Mouse (Mus musculus): Measurements from ENCODE around the gene Nhsl1. TPM values are rescaled to one million over a fixed set of nuclear protein-coding genes. Genes with fewer than 3 reads are reported as not detected.
A peak's percentile ranks its signal among the peaks of the same experiment; 100 is the strongest.
"Not testable (repeated sequence)": the region's sequence is repeated elsewhere in the genome, so short reads cannot be mapped to it uniquely, and the experiment has no call there.

The Nhsl1 gene
- polyA plus RNA-seq, 1 experiment from 2014 or later: 17.1 TPM

- Histone ChIP-seq H3K4me1 (ENCODE audit: control insufficient read depth, insufficient read depth, low read length) (peaks cover 11% of the 10 kb centered on the region), H3K4me2 (ENCODE audit: low read length) (peak overlapping the region; percentile 44), H3K9ac (ENCODE audit: low read length) (peak overlapping the region; percentile 55), H3K4me3 (ENCODE audit: low read depth, low read length) (peak overlapping the region; percentile 22), H3K27ac (ENCODE audit: low read depth, low read length) (no peak overlapping the region), H3K9me3 (replicated peaks; ENCODE audit: control insufficient read depth, low read length) (no peaks in the 10 kb centered on the region; the same call in 1 of the 2 replicates), H3K27me3 (replicated peaks; ENCODE audit: control insufficient read depth, insufficient read depth, low read length) (no peaks in the 10 kb centered on the region), H3K36me3 (ENCODE audit: control insufficient read depth, insufficient read depth, low read length) (peaks cover 14% of the 10 kb centered on the region)
- DNase-seq (ENCODE audit: low spot score): peak; percentile 64
- 4% methylated on average over 18 of the region's 18 CpGs for WGBS
- ATAC-seq: peak; percentile 78
Measured at GRCm38 (mm10) chr10:18430973-18431372, 112.2 kb downstream of the Nhsl1 start.

GRCm38 (mm10) chr10:18431546-18431945 lies 112.8 kb downstream of the Nhsl1 start:
- Histone ChIP-seq H3K27me3 (replicated peaks; ENCODE audit: control insufficient read depth, insufficient read depth, low read length) (no peaks in the 10 kb centered on the region), H3K4me1 (ENCODE audit: control insufficient read depth, insufficient read depth, low read length) (peaks cover 14% of the 10 kb centered on the region), H3K4me3 (ENCODE audit: low read depth, low read length) (no peak overlapping the region), H3K27ac (ENCODE audit: low read depth, low read length) (no peak overlapping the region), H3K9ac (ENCODE audit: low read length) (no peak overlapping the region), H3K36me3 (ENCODE audit: control insufficient read depth, insufficient read depth, low read length) (peaks cover 14% of the 10 kb centered on the region), H3K9me3 (replicated peaks; ENCODE audit: control insufficient read depth, low read length) (no peaks in the 10 kb centered on the region; the same call in 1 of the 2 replicates), H3K4me2 (ENCODE audit: low read length) (no peak overlapping the region)
- ATAC-seq (no peak), DNase-seq (ENCODE audit: low spot score) (no peak)
- WGBS: 92% methylated on average over 3 of the region's 3 CpGs

- 83% methylated on average over 6 of the region's 6 CpGs for WGBS
Measured at GRCm38 (mm10) chr10:18435454-18435853, 116.7 kb downstream of the Nhsl1 start.

GRCm38 (mm10) chr10:18435938-18436337 lies 117.2 kb downstream of the Nhsl1 start:
- no peaks in the 10 kb centered on the region for H3K27me3 ChIP-seq (replicated peaks; ENCODE audit: control insufficient read depth, insufficient read depth, low read length)
- no peak overlapping the region for H3K27ac ChIP-seq (ENCODE audit: low read depth, low read length)
- no peak overlapping the region for H3K9ac ChIP-seq (ENCODE audit: low read length)
- no peak for ATAC-seq
- no peaks in the 10 kb centered on the region for H3K9me3 ChIP-seq (replicated peaks; ENCODE audit: control insufficient read depth, low read length)
- H3K36me3 ChIP-seq (ENCODE audit: control insufficient read depth, insufficient read depth, low read length): no peaks in the 10 kb centered on the region
- no peak overlapping the region for H3K4me3 ChIP-seq (ENCODE audit: low read depth, low read length)
- DNase-seq (ENCODE audit: low spot score): peak; percentile 22
- peaks cover 9% of the 10 kb centered on the region for H3K4me1 ChIP-seq (ENCODE audit: control insufficient read depth, insufficient read depth, low read length)
- no peak overlapping the region for H3K4me2 ChIP-seq (ENCODE audit: low read length)
- WGBS: 60% methylated on average over 7 of the region's 7 CpGs

More at GRCm38 (mm10) chr10:18435454-18435853, 116.7 kb downstream of the Nhsl1 start:
- no peak for ATAC-seq
- DNase-seq (ENCODE audit: low spot score): no peak
- H3K4me2 ChIP-seq (ENCODE audit: low read length): no peak overlapping the region
- no peak overlapping the region for H3K27ac ChIP-seq (ENCODE audit: low read depth, low read length)
- H3K9me3 ChIP-seq (replicated peaks; ENCODE audit: control insufficient read depth, low read length): no peaks in the 10 kb centered on the region
- H3K4me3 ChIP-seq (ENCODE audit: low read depth, low read length): no peak overlapping the region
- H3K4me1 ChIP-seq (ENCODE audit: control insufficient read depth, insufficient read depth, low read length): peaks cover 14% of the 10 kb centered on the region
- H3K36me3 ChIP-seq (ENCODE audit: control insufficient read depth, insufficient read depth, low read length): no peaks in the 10 kb centered on the region
- H3K9ac ChIP-seq (ENCODE audit: low read length): no peak overlapping the region
- no peaks in the 10 kb centered on the region for H3K27me3 ChIP-seq (replicated peaks; ENCODE audit: control insufficient read depth, insufficient read depth, low read length)

- H3K27ac ChIP-seq (ENCODE audit: low read depth, low read length): no peak overlapping the region
- no peaks in the 10 kb centered on the region for H3K9me3 ChIP-seq (replicated peaks; ENCODE audit: control insufficient read depth, low read length)
- ATAC-seq (no peak), DNase-seq (ENCODE audit: low spot score) (peak; percentile 29)
- peaks cover 6% of the 10 kb centered on the region; the same call in 1 of the 2 replicates for H3K4me1 ChIP-seq (ENCODE audit: control insufficient read depth, insufficient read depth, low read length)
- no peak overlapping the region for H3K4me3 ChIP-seq (ENCODE audit: low read depth, low read length)
- no peak overlapping the region for H3K4me2 ChIP-seq (ENCODE audit: low read length)
- H3K9ac ChIP-seq (ENCODE audit: low read length): no peak overlapping the region
- no peaks in the 10 kb centered on the region for H3K36me3 ChIP-seq (ENCODE audit: control insufficient read depth, insufficient read depth, low read length)
- no peaks in the 10 kb centered on the region for H3K27me3 ChIP-seq (replicated peaks; ENCODE audit: control insufficient read depth, insufficient read depth, low read length)
- 58% methylated on average over 2 of the region's 2 CpGs for WGBS
Measured at GRCm38 (mm10) chr10:18437584-18437983, 118.8 kb downstream of the Nhsl1 start.

GRCm38 (mm10) chr10:18445603-18446358 lies 127.0 kb downstream of the Nhsl1 start:
- 10% methylated on average over 6 of the region's 6 CpGs for WGBS
- peak; percentile 67 for DNase-seq (ENCODE audit: low spot score)
- ATAC-seq: peak; percentile 80

GRCm38 (mm10) chr10:18446359-18446820 lies 127.6 kb downstream of the Nhsl1 start:
- Histone ChIP-seq H3K27ac (ENCODE audit: low read depth, low read length) (peak overlapping the region; percentile 36; the same call in 1 of the 2 replicates), H3K4me3 (ENCODE audit: low read depth, low read length) (no peak overlapping the region), H3K4me2 (ENCODE audit: low read length) (peak overlapping the region; percentile 20; the same call in 1 of the 2 replicates), H3K27me3 (replicated peaks; ENCODE audit: control insufficient read depth, insufficient read depth, low read length) (no peaks in the 10 kb centered on the region), H3K9me3 (replicated peaks; ENCODE audit: control insufficient read depth, low read length) (no peaks in the 10 kb centered on the region), H3K36me3 (ENCODE audit: control insufficient read depth, insufficient read depth, low read length) (no peaks in the 10 kb centered on the region), H3K9ac (ENCODE audit: low read length) (no peak overlapping the region), H3K4me1 (ENCODE audit: control insufficient read depth, insufficient read depth, low read length) (peaks cover 15% of the 10 kb centered on the region)
- ATAC-seq (peak; percentile 52), DNase-seq (ENCODE audit: low spot score) (peak; percentile 40)
- 3% methylated on average over 5 of the region's 7 CpGs for WGBS

More at GRCm38 (mm10) chr10:18445603-18446358, 127.0 kb downstream of the Nhsl1 start:
- no peaks in the 10 kb centered on the region for H3K27me3 ChIP-seq (replicated peaks; ENCODE audit: control insufficient read depth, insufficient read depth, low read length)
- no peaks in the 10 kb centered on the region for H3K36me3 ChIP-seq (ENCODE audit: control insufficient read depth, insufficient read depth, low read length)
- no peak overlapping the region for H3K4me3 ChIP-seq (ENCODE audit: low read depth, low read length)
- H3K9me3 ChIP-seq (replicated peaks; ENCODE audit: control insufficient read depth, low read length): no peaks in the 10 kb centered on the region
- no peak overlapping the region for H3K9ac ChIP-seq (ENCODE audit: low read length)
- peak overlapping the region; percentile 36; the same call in 1 of the 2 replicates for H3K27ac ChIP-seq (ENCODE audit: low read depth, low read length)
- H3K4me2 ChIP-seq (ENCODE audit: low read length): peak overlapping the region; percentile 20; the same call in 1 of the 2 replicates
- H3K4me1 ChIP-seq (ENCODE audit: control insufficient read depth, insufficient read depth, low read length): peaks cover 15% of the 10 kb centered on the region

- DNase-seq (ENCODE audit: low spot score): no peak
- 53% methylated on average over 4 of the region's 4 CpGs for WGBS
- no peaks in the 10 kb centered on the region for H3K27me3 ChIP-seq (replicated peaks; ENCODE audit: control insufficient read depth, insufficient read depth, low read length)
- no peak overlapping the region for H3K27ac ChIP-seq (ENCODE audit: low read depth, low read length)
- no peaks in the 10 kb centered on the region for H3K36me3 ChIP-seq (ENCODE audit: control insufficient read depth, insufficient read depth, low read length)
- no peak overlapping the region for H3K4me2 ChIP-seq (ENCODE audit: low read length)
- no peaks in the 10 kb centered on the region for H3K9me3 ChIP-seq (replicated peaks; ENCODE audit: control insufficient read depth, low read length)
- no peak for ATAC-seq
- H3K4me3 ChIP-seq (ENCODE audit: low read depth, low read length): no peak overlapping the region
- peaks cover 15% of the 10 kb centered on the region for H3K4me1 ChIP-seq (ENCODE audit: control insufficient read depth, insufficient read depth, low read length)
- no peak overlapping the region for H3K9ac ChIP-seq (ENCODE audit: low read length)
Measured at GRCm38 (mm10) chr10:18447299-18447698, 128.5 kb downstream of the Nhsl1 start.

GRCm38 (mm10) chr10:18448896-18449295 lies 130.1 kb downstream of the Nhsl1 start:
- WGBS: 94% methylated on average over 7 of the region's 7 CpGs
- not testable (repeated sequence) for DNase-seq (ENCODE audit: low spot score); H3K9ac ChIP-seq (ENCODE audit: low read length); H3K4me3 ChIP-seq (ENCODE audit: low read depth, low read length); H3K4me2 ChIP-seq (ENCODE audit: low read length); H3K9me3 ChIP-seq (replicated peaks; ENCODE audit: control insufficient read depth, low read length); H3K27ac ChIP-seq (ENCODE audit: low read depth, low read length); H3K27me3 ChIP-seq (replicated peaks; ENCODE audit: control insufficient read depth, insufficient read depth, low read length); ATAC-seq; H3K36me3 ChIP-seq (ENCODE audit: control insufficient read depth, insufficient read depth, low read length)
- H3K4me1 ChIP-seq (ENCODE audit: control insufficient read depth, insufficient read depth, low read length): peaks cover 18% of the 10 kb centered on the region

All from forebrain, embryonic 14.5 days (tissue).